Mouse (Mus musculus) hindbrain, embryonic 13.5 days (tissue): ENCODE data around the gene Crot. TPM values are rescaled to one million over a fixed set of nuclear protein-coding genes. Genes with fewer than 3 reads are reported as not detected.

Source experiments
- ATAC-seq: fragments of 200-750 bp; cut with Nextera tagmentation; 2 replicates; pipeline ENCODE4 v1.8.0; 2017; ENCODE audit warnings: moderate TSS enrichment; ENCODE audit not compliant: low FRiP score
- H3K27ac ChIP-seq: fragments of 300-500 bp; sonication (generic); 2 replicates; pipeline ENCODE4 v1.5.1; 2015; ENCODE audit warnings: inconsistent platforms, mild to moderate bottlenecking, moderate library complexity
- H3K27me3 ChIP-seq: fragments of 300-500 bp; sonication (generic); 2 replicates; pipeline ENCODE4 v1.6.1; 2015; ENCODE audit warnings: mild to moderate bottlenecking, inconsistent platforms
- H3K36me3 ChIP-seq: fragments of 300-500 bp; sonication (generic); 2 replicates; pipeline ENCODE4 v1.6.1; 2015; ENCODE audit warnings: mild to moderate bottlenecking, inconsistent platforms
- H3K4me1 ChIP-seq: fragments of 300-500 bp; sonication (generic); replicated peaks from 2 replicates; pipeline ENCODE4 v1.6.1; 2015; ENCODE audit warnings: inconsistent platforms
- H3K4me2 ChIP-seq: fragments of 300-500 bp; sonication (generic); 2 replicates; pipeline ENCODE4 v1.6.1; 2015; ENCODE audit warnings: inconsistent platforms, mild to moderate bottlenecking, moderate library complexity
- H3K4me3 ChIP-seq: fragments of 300-500 bp; sonication (generic); 2 replicates; pipeline ENCODE4 v1.5.1; 2015; ENCODE audit warnings: mild to moderate bottlenecking, inconsistent platforms
- H3K9ac ChIP-seq: fragments of 300-500 bp; sonication (generic); 2 replicates; pipeline ENCODE4 v1.6.1; 2015; ENCODE audit warnings: mild to moderate bottlenecking, inconsistent platforms
- H3K9me3 ChIP-seq: fragments of 300-500 bp; sonication (generic); 2 replicates; pipeline ENCODE4 v1.6.1; 2016; ENCODE audit warnings: inconsistent platforms
- WGBS: fragments of 180-500 bp; shearing (Covaris S2); methylation state at CpG from one replicate; pipeline ENCODE4 v1.1.7; 2015; 5-methylcytosine and 5-hydroxymethylcytosine counted together
- polyA plus RNA-seq: library from polyadenylated mRNA; unstranded; fragments of >200 nt; fragmentation: Nextera tagmentation; extraction: Ambion mirVana; gene quantifications from 2 replicates; pipeline ENCODE4 v1.2.1, GENCODE M21; 2015

Crot gene
- 23.1 and 23.3 TPM in 2 replicates for polyA plus RNA-seq

DNA sequence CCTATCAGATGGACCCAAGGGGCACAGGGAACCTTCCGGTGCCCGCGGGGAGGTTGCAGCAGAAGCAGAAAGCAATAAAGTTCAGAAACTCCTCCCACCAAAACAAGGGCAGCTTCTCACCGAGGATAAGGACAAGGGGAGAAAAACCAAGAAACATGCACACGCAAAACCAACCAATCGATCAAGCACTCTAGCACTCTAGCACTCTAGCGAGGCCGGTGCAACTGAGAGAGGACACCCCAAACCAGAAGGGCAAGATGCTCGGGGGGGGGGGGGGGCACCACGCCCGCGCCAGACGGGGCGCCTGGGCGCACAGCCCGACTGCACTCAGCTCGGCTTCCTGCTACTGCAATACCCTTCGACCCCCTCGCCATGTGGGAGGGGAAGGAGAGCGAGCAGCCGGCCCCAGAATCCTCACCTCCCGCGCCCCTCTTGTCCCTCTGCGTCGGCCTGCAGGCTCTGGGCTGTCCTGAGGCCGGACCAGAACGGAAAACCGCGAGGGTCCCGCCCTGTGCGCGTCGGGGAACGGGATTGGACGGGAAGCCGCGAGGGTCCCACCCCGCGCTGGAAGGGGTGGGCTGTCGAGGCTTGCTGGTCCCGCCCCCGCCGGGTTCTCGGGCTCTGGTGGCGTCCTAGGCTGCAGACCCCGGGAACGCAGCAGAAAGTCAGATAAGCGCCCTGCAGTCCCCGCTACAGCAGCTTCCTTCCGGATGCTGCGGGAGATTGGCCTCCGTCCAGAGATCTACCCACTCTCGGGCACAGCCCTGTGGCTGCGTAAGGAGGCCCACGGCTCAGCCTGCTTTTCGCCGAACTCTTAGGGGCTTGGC, at the start of gene Crot:
Crot (minus strand) TSS at position 639 of the 827 bp plus-strand sequence.
- no peaks in the 10 kb centered on the region for H3K9me3 ChIP-seq
- H3K4me2 ChIP-seq = peak within 1 kb of the TSS; percentile 64
- WGBS = 1% methylated on average over 56 of the region's 57 CpGs
- peaks cover 7% of the 10 kb centered on the region for H3K36me3 ChIP-seq
- H3K27me3 ChIP-seq = no peaks in the 10 kb centered on the region
- H3K4me1 ChIP-seq = peaks cover 13% of the 10 kb centered on the region
- peak within 1 kb of the TSS; percentile 72 for H3K4me3 ChIP-seq
- peak within 1 kb of the TSS; percentile 86 for H3K9ac ChIP-seq
- peak within 1 kb of the TSS; percentile 94 for H3K27ac ChIP-seq
- ATAC-seq = peak; percentile 99

- H3K36me3 ChIP-seq = no peaks in the 10 kb centered on the region
- no peaks in the 10 kb centered on the region for H3K9me3 ChIP-seq
- H3K27ac ChIP-seq = no peak overlapping the region
- no peak overlapping the region for H3K4me3 ChIP-seq
- no peak overlapping the region for H3K4me2 ChIP-seq
- WGBS = 85% methylated on average over 8 of the region's 8 CpGs
- no peaks in the 10 kb centered on the region for H3K27me3 ChIP-seq
- no peak overlapping the region for H3K9ac ChIP-seq
- no peak for ATAC-seq
- H3K4me1 ChIP-seq = peaks cover 8% of the 10 kb centered on the region; the same call in 1 of the 2 replicates
Measured at GRCm38 (mm10) chr5:9045904-9046303, 48.8 kb upstream of the Crot start.

- no peak overlapping the region for H3K9ac ChIP-seq
- H3K4me1 ChIP-seq = peaks cover 8% of the 10 kb centered on the region; the same call in 1 of the 2 replicates
- no peak for ATAC-seq
- no peak overlapping the region for H3K4me3 ChIP-seq
- H3K27ac ChIP-seq = no peak overlapping the region
- no peaks in the 10 kb centered on the region for H3K9me3 ChIP-seq
- H3K36me3 ChIP-seq = no peaks in the 10 kb centered on the region
- 57% methylated on average over 2 of the region's 2 CpGs for WGBS
- no peak overlapping the region for H3K4me2 ChIP-seq
- no peaks in the 10 kb centered on the region for H3K27me3 ChIP-seq
Measured at GRCm38 (mm10) chr5:9044821-9045220, 47.7 kb upstream of the Crot start.

DNA sequence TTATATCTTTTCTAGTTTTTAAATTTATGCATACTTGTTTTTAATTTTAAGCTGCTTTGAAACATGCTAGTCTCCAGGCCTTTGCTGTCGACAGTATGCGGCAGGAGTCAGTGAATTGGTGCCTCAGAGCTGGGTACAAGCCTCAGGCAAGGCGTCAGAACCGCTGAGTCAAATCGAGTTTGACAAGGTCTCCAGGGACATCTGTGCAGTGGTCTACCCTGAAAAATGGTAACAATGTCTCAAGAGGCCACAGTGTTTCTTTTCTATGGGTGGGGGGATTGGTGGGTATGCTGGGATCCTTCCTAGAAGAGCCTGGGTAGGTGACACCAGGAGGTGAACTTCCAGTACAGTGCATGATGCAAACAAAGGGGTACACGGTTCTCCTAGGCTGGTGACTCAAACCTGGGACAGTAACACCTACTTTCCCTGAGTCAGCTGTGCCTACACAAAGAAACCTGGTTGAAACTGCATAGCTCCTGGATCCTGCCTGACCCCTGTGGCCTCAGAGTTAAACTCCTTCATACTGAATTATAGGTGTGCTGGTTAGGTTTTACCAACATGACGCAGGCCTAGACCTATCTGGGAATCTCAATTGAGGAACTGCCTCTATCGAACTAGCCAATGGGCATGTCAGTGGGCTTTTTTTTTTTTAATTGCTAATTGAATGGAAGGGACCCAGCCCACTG, 46.6 kb upstream of the Crot start:
- H3K27me3 ChIP-seq = no peaks in the 10 kb centered on the region
- no peak for ATAC-seq
- no peak overlapping the region for H3K27ac ChIP-seq
- H3K36me3 ChIP-seq = no peaks in the 10 kb centered on the region
- no peak overlapping the region for H3K4me2 ChIP-seq
- no peak overlapping the region for H3K4me3 ChIP-seq
- H3K9me3 ChIP-seq = no peaks in the 10 kb centered on the region
- no peak overlapping the region for H3K9ac ChIP-seq
- H3K4me1 ChIP-seq = peaks cover 8% of the 10 kb centered on the region; the same call in 1 of the 2 replicates
- 73% methylated on average over 8 of the region's 8 CpGs for WGBS

DNA sequence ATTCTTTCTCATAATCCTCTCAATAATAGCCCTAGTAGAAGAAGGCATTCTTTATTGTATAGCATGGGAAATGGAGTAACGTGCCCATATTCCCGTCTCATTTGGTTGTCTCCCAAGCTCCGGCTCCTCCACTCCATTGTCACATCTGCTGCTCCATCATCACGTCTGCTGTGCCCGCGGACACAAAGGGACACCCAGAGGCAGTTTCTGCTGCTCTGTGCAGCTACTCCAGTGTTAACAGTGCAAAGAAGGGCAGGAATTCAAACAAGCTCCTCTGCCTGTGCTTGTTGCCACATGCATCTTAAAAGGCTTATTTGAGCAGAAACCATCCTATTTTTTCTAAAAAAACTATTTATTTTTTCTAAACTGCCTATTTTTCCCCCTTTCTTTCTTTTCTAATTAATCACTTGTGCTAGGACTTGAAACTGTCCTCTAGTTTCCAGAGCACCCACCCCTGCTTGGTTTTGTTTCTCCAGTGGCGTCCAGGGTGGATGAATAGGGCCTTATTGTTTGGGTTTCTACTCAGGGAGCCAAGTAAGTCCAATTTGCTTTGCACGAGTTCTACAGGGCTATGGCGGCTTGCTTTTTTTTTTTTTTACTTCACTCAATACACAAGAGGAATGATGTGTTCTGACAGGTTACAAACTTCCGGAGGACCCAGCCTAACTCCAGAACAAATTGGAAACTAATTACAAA, 45.7 kb upstream of the Crot start:
- Histone ChIP-seq H3K36me3 (no peaks in the 10 kb centered on the region), H3K9me3 (no peaks in the 10 kb centered on the region), H3K27ac (peak overlapping the region; percentile 35; the same call in 1 of the 2 replicates), H3K4me1 (peaks cover 8% of the 10 kb centered on the region; the same call in 1 of the 2 replicates), H3K27me3 (no peaks in the 10 kb centered on the region), H3K9ac (no peak overlapping the region), H3K4me2 (no peak overlapping the region), H3K4me3 (no peak overlapping the region)
- WGBS = 21% methylated on average over 10 of the region's 10 CpGs
- ATAC-seq = peak; percentile 52; the same call in 1 of the 2 replicates

GRCm38 (mm10) chr5:9040665-9041215, 43.6 kb upstream of the Crot start:
- WGBS = 90% methylated on average over 3 of the region's 3 CpGs
- Histone ChIP-seq H3K27ac (no peak overlapping the region), H3K4me2 (no peak overlapping the region), H3K9ac (no peak overlapping the region), H3K4me1 (peaks cover 8% of the 10 kb centered on the region; the same call in 1 of the 2 replicates), H3K36me3 (no peaks in the 10 kb centered on the region), H3K4me3 (no peak overlapping the region), H3K27me3 (no peaks in the 10 kb centered on the region), H3K9me3 (no peaks in the 10 kb centered on the region)
- ATAC-seq = no peak

- WGBS = 69% methylated on average over 7 of the region's 7 CpGs
- Histone ChIP-seq H3K27ac (no peak overlapping the region), H3K36me3 (no peaks in the 10 kb centered on the region), H3K9ac (no peak overlapping the region), H3K9me3 (no peaks in the 10 kb centered on the region), H3K4me1 (peaks cover 8% of the 10 kb centered on the region; the same call in 1 of the 2 replicates), H3K4me3 (no peak overlapping the region), H3K4me2 (no peak overlapping the region), H3K27me3 (no peaks in the 10 kb centered on the region)
- no peak for ATAC-seq
Measured at GRCm38 (mm10) chr5:9039978-9040377, 42.9 kb upstream of the Crot start.

DNA sequence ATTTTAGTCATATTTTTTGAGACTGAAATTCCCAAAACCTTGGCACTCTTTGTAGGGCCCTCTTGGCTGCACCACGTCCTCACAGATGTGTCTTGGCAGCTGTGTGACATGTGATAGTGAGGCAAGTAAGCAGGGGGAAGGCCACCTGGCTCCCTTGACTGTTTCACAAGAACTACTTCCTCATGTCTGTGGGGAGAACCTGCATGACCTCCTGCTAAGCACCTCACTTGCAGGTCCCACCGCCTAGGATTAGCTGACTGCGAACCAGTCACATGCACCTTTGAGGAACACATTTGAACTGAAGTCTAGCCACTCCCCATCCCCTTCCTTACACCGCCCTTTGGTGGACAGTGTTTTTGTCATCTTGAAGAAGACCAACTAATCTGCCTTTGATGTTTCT, 40.2 kb upstream of the Crot start:
- H3K4me2 ChIP-seq = no peak overlapping the region
- ATAC-seq = no peak
- H3K36me3 ChIP-seq = no peaks in the 10 kb centered on the region
- H3K4me1 ChIP-seq = no peaks in the 10 kb centered on the region
- 89% methylated on average over 4 of the region's 4 CpGs for WGBS
- H3K9ac ChIP-seq = no peak overlapping the region
- H3K9me3 ChIP-seq = no peaks in the 10 kb centered on the region
- H3K27me3 ChIP-seq = no peaks in the 10 kb centered on the region
- H3K4me3 ChIP-seq = no peak overlapping the region
- H3K27ac ChIP-seq = no peak overlapping the region

DNA sequence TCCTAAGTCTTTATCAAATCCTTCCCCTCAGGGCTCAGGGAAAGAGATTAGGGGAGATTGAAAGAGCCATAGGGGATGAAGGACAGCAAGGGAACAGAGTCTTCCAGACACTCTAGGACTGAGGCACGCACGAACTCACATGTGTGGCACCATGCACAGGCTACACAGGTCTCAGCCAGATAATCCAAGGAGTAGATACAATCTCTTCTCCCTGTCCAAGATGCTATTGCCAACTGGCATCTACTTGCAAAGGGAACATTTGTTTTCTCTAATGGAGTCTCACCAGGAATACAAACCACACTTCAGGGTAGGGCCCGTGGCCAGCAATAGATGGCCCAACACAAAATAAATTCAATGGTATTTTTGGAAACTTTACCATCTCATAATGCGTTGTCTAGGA, 38.3 kb upstream of the Crot start:
- Histone ChIP-seq H3K4me2 (no peak overlapping the region), H3K36me3 (no peaks in the 10 kb centered on the region), H3K4me3 (no peak overlapping the region), H3K9ac (no peak overlapping the region), H3K27ac (no peak overlapping the region), H3K4me1 (no peaks in the 10 kb centered on the region), H3K9me3 (no peaks in the 10 kb centered on the region), H3K27me3 (no peaks in the 10 kb centered on the region)
- no peak for ATAC-seq
- WGBS = over 99% methylated on average over 4 of the region's 4 CpGs

GRCm38 (mm10) chr5:9034535-9034934, 37.4 kb upstream of the Crot start:
- ATAC-seq = no peak

DNA sequence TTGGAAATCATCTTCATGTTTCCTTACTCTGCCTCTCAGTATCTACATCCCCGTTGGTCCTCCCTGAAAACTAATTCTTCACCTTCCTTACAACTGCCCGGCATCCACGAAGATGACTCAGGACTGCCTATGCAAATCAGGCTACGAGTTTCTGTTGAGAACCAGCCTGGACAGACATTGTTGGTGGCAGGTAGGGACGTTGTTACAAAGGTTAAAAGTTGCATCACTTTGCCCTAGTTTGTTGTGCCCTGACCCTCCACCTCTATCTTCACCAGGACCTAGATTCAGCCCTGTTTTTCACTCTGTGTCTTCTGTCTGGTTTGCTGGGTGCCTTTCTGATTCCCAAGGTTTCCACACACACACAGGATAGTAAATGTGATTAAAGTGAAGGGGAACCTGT, 36.7 kb upstream of the Crot start:
- H3K36me3 ChIP-seq = no peaks in the 10 kb centered on the region
- H3K9ac ChIP-seq = no peak overlapping the region

More at GRCm38 (mm10) chr5:9034535-9034934, 37.4 kb upstream of the Crot start:
- H3K9ac ChIP-seq = no peak overlapping the region
- no peaks in the 10 kb centered on the region for H3K27me3 ChIP-seq
- no peaks in the 10 kb centered on the region for H3K36me3 ChIP-seq
- no peak overlapping the region for H3K4me3 ChIP-seq
- no peak overlapping the region for H3K27ac ChIP-seq
- 92% methylated on average over 9 of the region's 9 CpGs for WGBS
- no peaks in the 10 kb centered on the region for H3K9me3 ChIP-seq
- no peak overlapping the region for H3K4me2 ChIP-seq
- H3K4me1 ChIP-seq = no peaks in the 10 kb centered on the region

DNA sequence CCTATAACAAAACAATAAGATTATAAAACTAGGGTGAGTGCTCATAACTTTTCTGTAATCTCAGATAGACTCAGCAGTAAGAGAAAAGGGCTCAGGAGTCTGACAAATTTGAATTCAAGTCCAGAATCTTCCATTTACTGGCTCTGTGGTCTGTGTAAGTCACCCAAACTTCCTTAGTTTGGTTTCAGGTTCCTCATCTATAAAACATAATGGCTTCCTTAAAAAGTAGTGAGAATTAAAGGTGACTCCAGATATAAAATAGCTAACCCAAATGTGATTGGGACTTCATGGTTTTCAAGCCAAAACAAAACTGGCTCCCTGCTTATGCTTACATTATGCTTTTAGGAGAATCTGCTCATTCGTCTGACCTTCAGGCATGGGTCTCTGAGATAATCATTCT, 35.5 kb upstream of the Crot start:
- Histone ChIP-seq H3K4me2 (no peak overlapping the region), H3K9ac (no peak overlapping the region), H3K9me3 (no peaks in the 10 kb centered on the region), H3K4me3 (no peak overlapping the region), H3K36me3 (no peaks in the 10 kb centered on the region), H3K27me3 (no peaks in the 10 kb centered on the region), H3K27ac (no peak overlapping the region), H3K4me1 (no peaks in the 10 kb centered on the region)
- WGBS = 90% methylated on average over 1 of the region's 1 CpGs
- ATAC-seq = no peak

More for the DNA sequence above, 36.7 kb upstream of the Crot start:
- H3K4me1 ChIP-seq = no peaks in the 10 kb centered on the region
- H3K4me3 ChIP-seq = no peak overlapping the region
- no peak for ATAC-seq
- H3K9me3 ChIP-seq = no peaks in the 10 kb centered on the region
- WGBS = 91% methylated on average over 5 of the region's 5 CpGs
- H3K27me3 ChIP-seq = no peaks in the 10 kb centered on the region
- no peak overlapping the region for H3K4me2 ChIP-seq
- no peak overlapping the region for H3K27ac ChIP-seq
